Mouse (Mus musculus): Measurements from ENCODE around the gene Hyal2. TPM values are rescaled to one million over a fixed set of nuclear protein-coding genes. Genes with fewer than 3 reads are reported as not detected.
"Not testable (repeated sequence)": the region's sequence is repeated elsewhere in the genome, so short reads cannot be mapped to it uniquely, and the experiment has no call there.

Hyal2 gene
- polyA plus RNA-seq, 1 experiment from 2014 or later = 154 TPM

- H3K9me3 ChIP-seq = no peaks in the 10 kb centered on the region
- H3K36me3 ChIP-seq (replicated peaks) = peaks cover 65% of the 10 kb centered on the region
- H3K27me3 ChIP-seq (replicated peaks; ENCODE audit: low read depth, poor library complexity, severe bottlenecking) = no peaks in the 10 kb centered on the region
- H3K4me3 ChIP-seq = peak within 1 kb of the TSS; percentile 95
- H3K4me1 ChIP-seq = peaks cover 60% of the 10 kb centered on the region
- H3K27ac ChIP-seq (replicated peaks) = peak within 1 kb of the TSS; percentile 82
- WGBS = under 1% methylated on average over 46 of the region's 46 CpGs
- DNase-seq (ENCODE audit: low spot score) = peak; percentile 95
Measured at GRCm38 (mm10) chr9:107563029-107563581, 4.6 kb upstream of the Hyal2 start, which contains the start of gene Tusc2. Gene Tusc2, plus strand, starts transcription at chr9:107563255.

GRCm38 (mm10) chr9:107565556-107565955 lies 2.2 kb upstream of the Hyal2 start:
- H3K27ac ChIP-seq (replicated peaks); DNase-seq (ENCODE audit: low spot score); H3K9me3 ChIP-seq; H3K27me3 ChIP-seq (replicated peaks; ENCODE audit: low read depth, poor library complexity, severe bottlenecking): not testable (repeated sequence)
- 46% methylated on average over 5 of the region's 5 CpGs for WGBS
- H3K36me3 ChIP-seq (replicated peaks) = peaks cover 47% of the 10 kb centered on the region
- peaks cover 72% of the 10 kb centered on the region for H3K4me1 ChIP-seq
- H3K4me3 ChIP-seq = peak overlapping the region; percentile 95

- Histone ChIP-seq H3K36me3 (replicated peaks) (peaks cover 47% of the 10 kb centered on the region), H3K27ac (replicated peaks) (peak overlapping the region; percentile 95), H3K4me3 (peak overlapping the region; percentile 95; the same call in 1 of the 2 replicates), H3K27me3 (replicated peaks; ENCODE audit: low read depth, poor library complexity, severe bottlenecking) (no peaks in the 10 kb centered on the region), H3K4me1 (peaks cover 78% of the 10 kb centered on the region), H3K9me3 (no peaks in the 10 kb centered on the region)
- 63% methylated on average over 15 of the region's 15 CpGs for WGBS
- DNase-seq (ENCODE audit: low spot score) = peak; percentile 84
Measured at GRCm38 (mm10) chr9:107566041-107566709, 1.6 kb upstream of the Hyal2 start.

- Histone ChIP-seq H3K4me1 (peaks cover 84% of the 10 kb centered on the region), H3K4me3 (peak overlapping the region; percentile 95), H3K27ac (replicated peaks) (peak overlapping the region; percentile 95), H3K27me3 (replicated peaks; ENCODE audit: low read depth, poor library complexity, severe bottlenecking) (no peaks in the 10 kb centered on the region), H3K9me3 (no peaks in the 10 kb centered on the region), H3K36me3 (replicated peaks) (peaks cover 47% of the 10 kb centered on the region)
- WGBS = 51% methylated on average over 3 of the region's 3 CpGs
- no peak for DNase-seq (ENCODE audit: low spot score)
Measured at GRCm38 (mm10) chr9:107566855-107567254, 890 bp upstream of the Hyal2 start.

- peak; percentile 91 for DNase-seq (ENCODE audit: low spot score)
- Histone ChIP-seq H3K27ac (replicated peaks) (peak overlapping the region; percentile 95), H3K4me1 (peaks cover 74% of the 10 kb centered on the region), H3K27me3 (replicated peaks; ENCODE audit: low read depth, poor library complexity, severe bottlenecking) (no peaks in the 10 kb centered on the region), H3K9me3 (no peaks in the 10 kb centered on the region), H3K36me3 (replicated peaks) (peaks cover 59% of the 10 kb centered on the region), H3K4me3 (peak overlapping the region; percentile 79)
- WGBS = under 1% methylated on average over 41 of the region's 41 CpGs
Measured at GRCm38 (mm10) chr9:107568331-107569261, 851 bp downstream of the Hyal2 start.

- Histone ChIP-seq H3K27me3 (replicated peaks; ENCODE audit: low read depth, poor library complexity, severe bottlenecking) (no peaks in the 10 kb centered on the region), H3K4me3 (peak overlapping the region; percentile 79), H3K27ac (replicated peaks) (peak overlapping the region; percentile 95), H3K4me1 (peaks cover 67% of the 10 kb centered on the region), H3K9me3 (no peaks in the 10 kb centered on the region), H3K36me3 (replicated peaks) (peaks cover 65% of the 10 kb centered on the region)
- WGBS = 0% methylated on average over 23 of the region's 23 CpGs
- DNase-seq (ENCODE audit: low spot score) = no peak
Measured at GRCm38 (mm10) chr9:107569270-107569669, 1.5 kb downstream of the Hyal2 start.

- Histone ChIP-seq H3K36me3 (replicated peaks) (peaks cover 65% of the 10 kb centered on the region), H3K4me3 (peak overlapping the region; percentile 79), H3K4me1 (peaks cover 60% of the 10 kb centered on the region), H3K27ac (replicated peaks) (peak overlapping the region; percentile 95), H3K27me3 (replicated peaks; ENCODE audit: low read depth, poor library complexity, severe bottlenecking) (no peaks in the 10 kb centered on the region), H3K9me3 (no peaks in the 10 kb centered on the region)
- 66% methylated on average over 13 of the region's 13 CpGs for WGBS
- peak; percentile 30 for DNase-seq (ENCODE audit: low spot score)
Measured at GRCm38 (mm10) chr9:107570016-107570415, 2.3 kb downstream of the Hyal2 start.

GRCm38 (mm10) chr9:107570845-107571244 lies 3.1 kb downstream of the Hyal2 start:
- no peak for DNase-seq (ENCODE audit: low spot score)
- Histone ChIP-seq H3K27me3 (replicated peaks; ENCODE audit: low read depth, poor library complexity, severe bottlenecking) (no peaks in the 10 kb centered on the region), H3K27ac (replicated peaks) (peak overlapping the region; percentile 95; the same call in 1 of the 2 replicates), H3K9me3 (no peaks in the 10 kb centered on the region), H3K4me3 (peak overlapping the region; percentile 79), H3K36me3 (replicated peaks) (peaks cover 62% of the 10 kb centered on the region), H3K4me1 (peaks cover 58% of the 10 kb centered on the region)
- 94% methylated on average over 21 of the region's 21 CpGs for WGBS

GRCm38 (mm10) chr9:107571534-107572326 lies 4.0 kb downstream of the Hyal2 start:
- peak overlapping the region; percentile 79 for H3K4me3 ChIP-seq
- 93% methylated on average over 22 of the region's 22 CpGs for whole genome bisulfite sequencing
- no peak for DNase-seq (ENCODE audit: low spot score)
- H3K36me3 ChIP-seq (replicated peaks) = peaks cover 54% of the 10 kb centered on the region
- H3K27me3 ChIP-seq (replicated peaks; ENCODE audit: low read depth, poor library complexity, severe bottlenecking) = no peaks in the 10 kb centered on the region
- peaks cover 58% of the 10 kb centered on the region for H3K4me1 ChIP-seq
- H3K9me3 ChIP-seq = no peaks in the 10 kb centered on the region
- H3K27ac ChIP-seq (replicated peaks) = no peak overlapping the region

- DNase-seq (ENCODE audit: low spot score) = no peak
- H3K4me1 ChIP-seq = peaks cover 58% of the 10 kb centered on the region
- peak overlapping the region; percentile 79; the same call in 1 of the 2 replicates for H3K4me3 ChIP-seq
- H3K27me3 ChIP-seq (replicated peaks; ENCODE audit: low read depth, poor library complexity, severe bottlenecking) = no peaks in the 10 kb centered on the region
- H3K9me3 ChIP-seq = no peaks in the 10 kb centered on the region
- 92% methylated on average over 2 of the region's 2 CpGs for WGBS
- H3K27ac ChIP-seq (replicated peaks) = no peak overlapping the region
- H3K36me3 ChIP-seq (replicated peaks) = peaks cover 54% of the 10 kb centered on the region
Measured at GRCm38 (mm10) chr9:107572327-107572662, 4.5 kb downstream of the Hyal2 start.

GRCm38 (mm10) chr9:107573774-107574173 lies 6.0 kb downstream of the Hyal2 start:
- peaks cover 54% of the 10 kb centered on the region for H3K36me3 ChIP-seq (replicated peaks)
- not testable (repeated sequence) for H3K27me3 ChIP-seq (replicated peaks; ENCODE audit: low read depth, poor library complexity, severe bottlenecking); H3K27ac ChIP-seq (replicated peaks); H3K4me3 ChIP-seq; DNase-seq (ENCODE audit: low spot score); H3K9me3 ChIP-seq
- H3K4me1 ChIP-seq = peaks cover 61% of the 10 kb centered on the region
- WGBS = 81% methylated on average over 6 of the region's 6 CpGs
